Mouse (Mus musculus): ENCODE measurements around the gene Sgsm1. TPM values are rescaled to one million over a fixed set of nuclear protein-coding genes. Genes with fewer than 3 reads are reported as not detected.

Gene Sgsm1
- polyA plus RNA-seq, 1 experiment from 2014 or later: 2.7 TPM

DNA sequence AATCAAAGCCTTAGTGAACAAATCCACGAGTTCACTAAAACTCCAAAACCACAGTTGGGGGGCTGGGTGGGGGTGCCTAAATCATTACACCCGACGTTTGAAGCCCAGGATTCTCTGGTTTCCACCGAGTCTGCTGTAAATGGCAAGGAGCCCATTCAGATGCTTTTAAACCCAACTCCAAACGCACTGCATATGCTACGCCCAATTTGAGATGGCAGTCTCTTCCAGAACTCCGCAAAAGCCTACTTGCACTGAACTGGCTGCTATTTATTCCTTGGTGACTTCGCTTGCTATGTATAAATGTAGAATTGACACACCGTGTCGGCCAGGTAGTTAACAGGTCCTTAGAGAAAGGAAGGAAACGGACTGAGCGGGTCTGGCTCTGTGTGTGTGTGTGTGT lies 115.1 kb downstream of the Sgsm1 start:
- Histone ChIP-seq H3K9me3 (no peaks in the 10 kb centered on the region), H3K27ac (no peak overlapping the region), H3K9ac (no peak overlapping the region), H3K4me3 (no peak overlapping the region), H3K4me2 (replicated peaks) (no peak overlapping the region), H3K4me1 (peaks cover 11% of the 10 kb centered on the region; the same call in 1 of the 2 replicates), H3K27me3 (no peaks in the 10 kb centered on the region), H3K36me3 (no peaks in the 10 kb centered on the region)
- ATAC-seq (ENCODE audit: low FRiP score, low read depth): no peak
- whole genome bisulfite sequencing: 66% methylated on average over 12 of the region's 12 CpGs

DNA sequence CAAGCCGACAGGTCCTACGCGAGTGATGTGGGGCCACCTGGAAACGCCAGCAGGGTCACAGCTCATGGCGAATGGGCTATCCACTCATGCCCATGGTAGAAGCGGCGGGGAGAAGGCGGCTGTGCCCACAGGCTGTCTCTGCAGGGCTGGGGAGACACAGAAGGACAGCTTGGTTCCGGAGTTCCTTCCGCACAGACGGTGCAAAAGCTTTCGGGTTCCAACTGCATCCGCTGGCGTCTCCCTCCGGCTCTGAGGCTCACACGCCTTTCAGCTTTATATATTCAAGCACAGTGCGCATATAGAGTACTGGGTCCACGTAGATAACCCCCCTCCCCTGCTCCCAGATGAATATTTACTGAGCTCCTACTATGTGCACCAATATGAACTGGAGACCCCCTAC lies 116.8 kb downstream of the Sgsm1 start:
- H3K36me3 ChIP-seq: no peaks in the 10 kb centered on the region
- no peak for ATAC-seq (ENCODE audit: low FRiP score, low read depth)
- WGBS: 89% methylated on average over 18 of the region's 18 CpGs
- H3K9me3 ChIP-seq: no peaks in the 10 kb centered on the region
- H3K4me2 ChIP-seq (replicated peaks): no peak overlapping the region
- H3K27me3 ChIP-seq: no peaks in the 10 kb centered on the region
- H3K4me3 ChIP-seq: no peak overlapping the region
- peaks cover 11% of the 10 kb centered on the region; the same call in 1 of the 2 replicates for H3K4me1 ChIP-seq
- no peak overlapping the region for H3K27ac ChIP-seq
- no peak overlapping the region for H3K9ac ChIP-seq

Small RNAs within 50 kb of the gene (microRNA-seq; reads per million reads assigned to microRNA genes)
- gene Mir7229: not detected
- not detected for gene Mir7230

Other genes starting within 250 kb of the Sgsm1 start
- gene Crybb2, start 240.7 kb downstream of the Sgsm1 start, polyA plus RNA-seq (2015; fragmentation: Nextera tagmentation; extraction: Ambion mirVana): not detected in 2 replicates
- 0.89 and 1.6 TPM in 2 replicates for gene Crybb3, start 229.2 kb downstream of the Sgsm1 start, polyA plus RNA-seq (2015; fragmentation: Nextera tagmentation; extraction: Ambion mirVana)
- 6.0 and 7.2 TPM in 2 replicates for gene 2900026A02Rik, start 89.5 kb downstream of the Sgsm1 start, polyA plus RNA-seq (2015; fragmentation: Nextera tagmentation; extraction: Ambion mirVana)
- gene Tmem211, start 83.9 kb downstream of the Sgsm1 start, polyA plus RNA-seq (2015; fragmentation: Nextera tagmentation; extraction: Ambion mirVana): not detected in 2 replicates
- gene Aym1, start 46.5 kb upstream of the Sgsm1 start, polyA plus RNA-seq (2015; fragmentation: Nextera tagmentation; extraction: Ambion mirVana): not detected in 2 replicates
- gene Wscd2, start 179.5 kb upstream of the Sgsm1 start, polyA plus RNA-seq (2015; fragmentation: Nextera tagmentation; extraction: Ambion mirVana): 7.0 and 7.1 TPM in 2 replicates